Mouse (Mus musculus) heart, embryonic 15.5 days (tissue): ENCODE measurements around the gene Spats1. TPM values are rescaled to one million over a fixed set of nuclear protein-coding genes. Genes with fewer than 3 reads are reported as not detected.

Experiments used
- ATAC-seq: fragments of 200-750 bp; cut with Nextera tagmentation; replicated peaks from 2 replicates; pipeline ENCODE4 v1.8.0; 2017; ENCODE audit warnings: low read depth, moderate TSS enrichment; ENCODE audit not compliant: insufficient number of reproducible peaks, insufficient read depth, low FRiP score
- H3K27ac ChIP-seq: fragments of 300-500 bp; sonication (generic); 2 replicates; pipeline ENCODE4 v1.5.1; 2015; ENCODE audit warnings: mild to moderate bottlenecking, inconsistent platforms
- H3K27me3 ChIP-seq: fragments of 300-500 bp; sonication (generic); 2 replicates; pipeline ENCODE4 v1.6.1; 2015; ENCODE audit warnings: inconsistent platforms
- H3K36me3 ChIP-seq: fragments of 300-500 bp; sonication (generic); 2 replicates; pipeline ENCODE4 v1.6.1; 2015; ENCODE audit warnings: mild to moderate bottlenecking, inconsistent platforms
- H3K4me1 ChIP-seq: fragments of 300-500 bp; sonication (generic); replicated peaks from 2 replicates; pipeline ENCODE4 v1.6.1; 2015; ENCODE audit warnings: inconsistent platforms
- H3K4me2 ChIP-seq: fragments of 300-500 bp; sonication (generic); 2 replicates; pipeline ENCODE4 v1.6.1; 2015; ENCODE audit warnings: inconsistent platforms, mild to moderate bottlenecking, moderate library complexity
- H3K4me3 ChIP-seq: fragments of 300-500 bp; sonication (generic); 2 replicates; pipeline ENCODE4 v1.5.1; 2015; ENCODE audit warnings: mild to moderate bottlenecking, inconsistent platforms
- H3K9ac ChIP-seq: fragments of 300-500 bp; sonication (generic); 2 replicates; pipeline ENCODE4 v1.6.1; 2015; ENCODE audit warnings: mild to moderate bottlenecking, inconsistent platforms
- H3K9me3 ChIP-seq: fragments of 300-500 bp; sonication (generic); replicated peaks from 2 replicates; pipeline ENCODE4 v1.6.1; 2016; ENCODE audit warnings: inconsistent platforms
- WGBS: fragments of 180-500 bp; shearing (Covaris S2); methylation state at CpG from one replicate; pipeline ENCODE4 v1.1.7; 2015; ENCODE audit warnings: mixed read lengths; 5-methylcytosine and 5-hydroxymethylcytosine counted together
- polyA plus RNA-seq: library from polyadenylated mRNA; unstranded; fragments of >200 nt; fragmentation: Nextera tagmentation; extraction: Ambion mirVana; gene quantifications from 2 replicates; pipeline ENCODE4 v1.2.1, GENCODE M21; 2015

The Spats1 gene
- polyA plus RNA-seq, 1 experiment from 2014 or later, result 1.6 TPM

GRCm38 (mm10) chr17:45488321-45489254, 13.4 kb upstream of the Spats1 start:
- 77% methylated on average over 23 of the region's 23 CpGs for WGBS
- Histone ChIP-seq H3K9me3 (no peaks in the 10 kb centered on the region), H3K4me2 (no peak overlapping the region), H3K4me1 (peaks cover 6% of the 10 kb centered on the region; the same call in 1 of the 2 replicates), H3K27me3 (peaks cover 9% of the 10 kb centered on the region; the same call in 1 of the 2 replicates), H3K27ac (no peak overlapping the region), H3K9ac (no peak overlapping the region), H3K36me3 (no peaks in the 10 kb centered on the region), H3K4me3 (no peak overlapping the region)
- no peak; the same call in 1 of the 2 replicates for ATAC-seq

- peaks cover 4% of the 10 kb centered on the region; the same call in 1 of the 2 replicates for H3K27me3 ChIP-seq
- H3K27ac ChIP-seq, result no peak overlapping the region
- no peaks in the 10 kb centered on the region for H3K36me3 ChIP-seq
- H3K4me3 ChIP-seq, result no peak overlapping the region
- H3K4me2 ChIP-seq, result no peak overlapping the region
- H3K9me3 ChIP-seq, result no peaks in the 10 kb centered on the region
- ATAC-seq, result no peak
- H3K9ac ChIP-seq, result no peak overlapping the region
- H3K4me1 ChIP-seq, result peaks cover 6% of the 10 kb centered on the region; the same call in 1 of the 2 replicates
- WGBS, result 10% methylated on average over 5 of the region's 5 CpGs
Observed at GRCm38 (mm10) chr17:45487216-45487615, 12.0 kb upstream of the Spats1 start.

GRCm38 (mm10) chr17:45485581-45485980, 10.4 kb upstream of the Spats1 start:
- ATAC-seq, result no peak
- Histone ChIP-seq H3K36me3 (no peaks in the 10 kb centered on the region), H3K9me3 (no peaks in the 10 kb centered on the region), H3K9ac (no peak overlapping the region), H3K4me1 (no peaks in the 10 kb centered on the region), H3K4me2 (no peak overlapping the region), H3K27ac (no peak overlapping the region), H3K4me3 (no peak overlapping the region), H3K27me3 (peaks cover 4% of the 10 kb centered on the region; the same call in 1 of the 2 replicates)
- 76% methylated on average over 7 of the region's 7 CpGs for WGBS

- H3K27me3 ChIP-seq, result peaks cover 11% of the 10 kb centered on the region
- no peaks in the 10 kb centered on the region for H3K36me3 ChIP-seq
- WGBS, result 37% methylated on average over 2 of the region's 2 CpGs
- H3K4me1 ChIP-seq, result peaks cover 9% of the 10 kb centered on the region; the same call in 1 of the 2 replicates
- no peaks in the 10 kb centered on the region for H3K9me3 ChIP-seq
- no peak overlapping the region for H3K4me3 ChIP-seq
- no peak overlapping the region for H3K4me2 ChIP-seq
- no peak for ATAC-seq
- H3K27ac ChIP-seq, result no peak overlapping the region
- H3K9ac ChIP-seq, result no peak overlapping the region
Observed at GRCm38 (mm10) chr17:45480429-45480828, 5.2 kb upstream of the Spats1 start.

GRCm38 (mm10) chr17:45478234-45478825, 3.1 kb upstream of the Spats1 start:
- 8% methylated on average over 12 of the region's 12 CpGs for WGBS
- H3K27ac ChIP-seq, result no peak overlapping the region
- H3K4me2 ChIP-seq, result no peak overlapping the region; the same call in 1 of the 2 replicates
- no peak overlapping the region for H3K9ac ChIP-seq
- peaks cover 20% of the 10 kb centered on the region for H3K4me1 ChIP-seq
- no peaks in the 10 kb centered on the region for H3K9me3 ChIP-seq
- H3K4me3 ChIP-seq, result no peak overlapping the region
- H3K36me3 ChIP-seq, result no peaks in the 10 kb centered on the region
- H3K27me3 ChIP-seq, result peaks cover 16% of the 10 kb centered on the region
- ATAC-seq, result no peak

- Histone ChIP-seq H3K9me3 (no peaks in the 10 kb centered on the region), H3K27me3 (peaks cover 16% of the 10 kb centered on the region), H3K4me1 (peaks cover 20% of the 10 kb centered on the region), H3K36me3 (no peaks in the 10 kb centered on the region), H3K27ac (no peak overlapping the region), H3K4me2 (peak overlapping the region; percentile 77), H3K9ac (peak overlapping the region; percentile 36; the same call in 1 of the 2 replicates), H3K4me3 (peak overlapping the region; percentile 52)
- WGBS, result 69% methylated on average over 8 of the region's 8 CpGs
- no peak for ATAC-seq
Observed at GRCm38 (mm10) chr17:45474146-45474545, 1.1 kb downstream of the Spats1 start.

GRCm38 (mm10) chr17:45473667-45474066, 1.5 kb downstream of the Spats1 start:
- Histone ChIP-seq H3K27me3 (peaks cover 16% of the 10 kb centered on the region), H3K9me3 (no peaks in the 10 kb centered on the region), H3K36me3 (no peaks in the 10 kb centered on the region), H3K4me1 (peaks cover 18% of the 10 kb centered on the region), H3K4me3 (no peak overlapping the region), H3K9ac (no peak overlapping the region), H3K4me2 (no peak overlapping the region), H3K27ac (no peak overlapping the region)
- 71% methylated on average over 6 of the region's 6 CpGs for WGBS
- ATAC-seq, result no peak

GRCm38 (mm10) chr17:45470726-45471125, 4.5 kb downstream of the Spats1 start:
- Histone ChIP-seq H3K4me2 (no peak overlapping the region), H3K36me3 (no peaks in the 10 kb centered on the region; the same call in 1 of the 2 replicates), H3K4me1 (peaks cover 11% of the 10 kb centered on the region), H3K27ac (no peak overlapping the region), H3K9me3 (0 out of 2 replicates have a peak, but pooled peaks cover 3% of the 10 kb centered on the region), H3K4me3 (no peak overlapping the region), H3K9ac (no peak overlapping the region), H3K27me3 (peaks cover 5% of the 10 kb centered on the region; the same call in 1 of the 2 replicates)
- WGBS, result 73% methylated on average over 7 of the region's 7 CpGs
- no peak for ATAC-seq

- ATAC-seq, result no peak
- Histone ChIP-seq H3K27ac (no peak overlapping the region), H3K36me3 (no peaks in the 10 kb centered on the region; the same call in 1 of the 2 replicates), H3K9ac (no peak overlapping the region), H3K4me1 (no peaks in the 10 kb centered on the region), H3K9me3 (0 out of 2 replicates have a peak, but pooled peaks cover 3% of the 10 kb centered on the region), H3K4me2 (no peak overlapping the region), H3K27me3 (no peaks in the 10 kb centered on the region), H3K4me3 (no peak overlapping the region)
- WGBS, result 77% methylated on average over 5 of the region's 5 CpGs
Observed at GRCm38 (mm10) chr17:45468302-45468701, 6.9 kb downstream of the Spats1 start.

GRCm38 (mm10) chr17:45466701-45467100, 8.5 kb downstream of the Spats1 start:
- ATAC-seq, result no peak
- no peak overlapping the region for H3K27ac ChIP-seq
- H3K36me3 ChIP-seq, result no peaks in the 10 kb centered on the region; the same call in 1 of the 2 replicates
- no peak overlapping the region for H3K9ac ChIP-seq
- 53% methylated on average over 2 of the region's 2 CpGs for WGBS
- no peak overlapping the region for H3K4me2 ChIP-seq
- H3K4me1 ChIP-seq, result no peaks in the 10 kb centered on the region
- H3K27me3 ChIP-seq, result no peaks in the 10 kb centered on the region
- 0 out of 2 replicates have a peak, but pooled peaks cover 3% of the 10 kb centered on the region for H3K9me3 ChIP-seq
- H3K4me3 ChIP-seq, result no peak overlapping the region

GRCm38 (mm10) chr17:45464255-45464654, 11.0 kb downstream of the Spats1 start:
- no peaks in the 10 kb centered on the region; the same call in 1 of the 2 replicates for H3K36me3 ChIP-seq
- no peak overlapping the region for H3K4me2 ChIP-seq
- H3K27ac ChIP-seq, result no peak overlapping the region
- H3K4me1 ChIP-seq, result no peaks in the 10 kb centered on the region
- WGBS, result 74% methylated on average over 9 of the region's 9 CpGs
- no peak for ATAC-seq
- H3K4me3 ChIP-seq, result no peak overlapping the region
- no peak overlapping the region for H3K9ac ChIP-seq
- 0 out of 2 replicates have a peak, but pooled peaks cover 3% of the 10 kb centered on the region for H3K9me3 ChIP-seq
- no peaks in the 10 kb centered on the region for H3K27me3 ChIP-seq
